Mouse (Mus musculus) ES-E14 (cell line): ENCODE results near the gene Zfp398. TPM values are rescaled to one million over a fixed set of nuclear protein-coding genes. Genes with fewer than 3 reads are reported as not detected.

Experiments
- DNase-seq: peaks from one replicate; pipeline ENCODE4 v3.0.0-alpha.2; 2013; ENCODE audit warnings: low read depth, low spot score
- H3K27ac ChIP-seq: 2 replicates; pipeline ENCODE4 v1.5.1; 2012; ENCODE audit warnings: low read depth, mild to moderate bottlenecking, low read length, moderate library complexity, mixed read lengths; ENCODE audit not compliant: poor library complexity, insufficient read depth, severe bottlenecking
- H3K36me3 ChIP-seq: 2 replicates; pipeline ENCODE4 v1.6.1; 2012; ENCODE audit warnings: mild to moderate bottlenecking, low read length, moderate library complexity, mixed read lengths; ENCODE audit not compliant: control insufficient read depth, poor library complexity, insufficient read depth, severe bottlenecking
- H3K4me1 ChIP-seq, 2 experiments: fragments of 150-350 bp in 1 of 2; sonication (generic) in 1 of 2; 2 replicates each; pipeline ENCODE4 v1.6.1; 2012; ENCODE audit warnings: low read length in 2 of 2, mild to moderate bottlenecking in 1 of 2, mixed read lengths in 1 of 2; ENCODE audit not compliant: control insufficient read depth in 2 of 2, insufficient read depth in 2 of 2, poor library complexity in 1 of 2
- H3K4me3 ChIP-seq, 2 experiments: fragments of 150-350 bp in 1 of 2; sonication (generic) in 1 of 2; 2 replicates each; pipeline ENCODE4 v1.5.1; 2012; ENCODE audit warnings: low read length in 2 of 2, low read depth in 1 of 2, mild to moderate bottlenecking in 1 of 2, mixed read lengths in 1 of 2; ENCODE audit not compliant: insufficient read depth in 1 of 2, poor library complexity in 1 of 2, severe bottlenecking in 1 of 2
- H3K9ac ChIP-seq: 2 replicates; pipeline ENCODE4 v1.6.1; 2012; ENCODE audit warnings: low read depth, mild to moderate bottlenecking, low read length, mixed read lengths; ENCODE audit not compliant: poor library complexity, insufficient read depth, severe bottlenecking
- H3K9me3 ChIP-seq: fragments of 150-350 bp; sonication (generic); 2 replicates; pipeline ENCODE4 v1.6.1; 2012; ENCODE audit warnings: low read depth, mild to moderate bottlenecking, low read length; ENCODE audit not compliant: control insufficient read depth, insufficient read depth
- CHD2 ChIP-seq: IDR thresholded peaks from 2 replicates; pipeline ENCODE4 v1.6.1; 2014; ENCODE audit warnings: mild to moderate bottlenecking, low read depth, low read length, inconsistent platforms
- HCFC1 ChIP-seq: IDR thresholded peaks from 2 replicates; pipeline ENCODE4 v1.6.1; 2012; ENCODE audit warnings: low read length, inconsistent platforms, borderline replicate concordance; ENCODE audit not compliant: insufficient read depth
- MAFK ChIP-seq: IDR thresholded peaks from 2 replicates; pipeline ENCODE4 v1.6.1; 2014; ENCODE audit warnings: mild to moderate bottlenecking, low read depth, low read length, inconsistent platforms; ENCODE audit not compliant: insufficient read depth
- ZC3H11A ChIP-seq: IDR thresholded peaks from 2 replicates; pipeline ENCODE4 v1.6.1; 2012; ENCODE audit warnings: low read depth, mild to moderate bottlenecking, inconsistent platforms, low read length, borderline replicate concordance
- ZNF384 ChIP-seq: IDR thresholded peaks from 2 replicates; pipeline ENCODE4 v1.6.1; 2012; ENCODE audit warnings: low read depth, low read length, inconsistent platforms
- in situ Hi-C, 2 experiments: fragments of 600-800 bp; cut with MboI; formaldehyde crosslinking; loops; one replicate each; pipeline ENCODE4 v1.15.1; 2025; ENCODE audit warnings: low sequenced_read_pairs in 2 of 2, inconsistent platforms in 1 of 2; ENCODE audit not compliant: unreplicated experiment in 2 of 2
- total RNA-seq: library from RNA; depleted of rRNA; stranded (reverse); fragments of 300-350 nt; gene quantifications from 2 replicates; pipeline ENCODE4 v1.2.3, GENCODE M21; 2012

Gene Zfp398
- total RNA-seq, 1 experiment = 3.8 TPM

- Histone ChIP-seq H3K9ac (no peak overlapping the region), H3K9me3 (no peaks in the 10 kb centered on the region), H3K4me1 (peaks cover 0 to 9% of the 10 kb centered on the region in 2 experiments; a peak in 2 of 4 replicates), H3K36me3 (peaks cover 38% of the 10 kb centered on the region), H3K4me3 (no peak overlapping the region), H3K27ac (no peak overlapping the region)
- in situ Hi-C loops = no loop called here
- DNase-seq = no peak
- TF ChIP-seq ZNF384 = no peak
- no peak for TF ChIP-seq ZC3H11A
- TF ChIP-seq CHD2 = no peak
- TF ChIP-seq HCFC1 = no peak
- no peak for TF ChIP-seq MAFK
Observed at GRCm38 (mm10) chr6:47807419-47807818, 28.0 kb upstream of the Zfp398 start.

GRCm38 (mm10) chr6:47808545-47808944 lies 26.9 kb upstream of the Zfp398 start:
- H3K4me3 ChIP-seq = no peak overlapping the region
- H3K27ac ChIP-seq = no peak overlapping the region
- no peak overlapping the region for H3K9ac ChIP-seq
- in situ Hi-C loops = no loop called here
- TF ChIP-seq ZC3H11A = no peak
- no peak for TF ChIP-seq HCFC1
- no peak for TF ChIP-seq CHD2
- TF ChIP-seq ZNF384 = no peak
- no peak for TF ChIP-seq MAFK
- peaks cover 0 to 9% of the 10 kb centered on the region in 2 experiments; a peak in 2 of 4 replicates for H3K4me1 ChIP-seq
- H3K9me3 ChIP-seq = no peaks in the 10 kb centered on the region
- peaks cover 28% of the 10 kb centered on the region for H3K36me3 ChIP-seq
- no peak for DNase-seq

GRCm38 (mm10) chr6:47809053-47809452 lies 26.4 kb upstream of the Zfp398 start:
- in situ Hi-C loops = no loop called here
- Histone ChIP-seq H3K4me1 (peaks cover 0 to 9% of the 10 kb centered on the region in 2 experiments; a peak in 2 of 4 replicates), H3K27ac (no peak overlapping the region), H3K36me3 (peaks cover 23% of the 10 kb centered on the region), H3K4me3 (no peak overlapping the region; a peak in 1 of 4 replicates), H3K9me3 (no peaks in the 10 kb centered on the region), H3K9ac (no peak overlapping the region)
- no peak for DNase-seq
- no peak for TF ChIP-seq HCFC1
- no peak for TF ChIP-seq ZNF384
- no peak for TF ChIP-seq CHD2
- no peak for TF ChIP-seq MAFK
- TF ChIP-seq ZC3H11A = no peak

GRCm38 (mm10) chr6:47810181-47810580 lies 25.3 kb upstream of the Zfp398 start:
- in situ Hi-C loops = no loop called here
- H3K4me1 ChIP-seq = peaks cover 3 to 9% of the 10 kb centered on the region in 2 experiments; a peak in 2 of 4 replicates
- no peak for DNase-seq
- TF ChIP-seq ZNF384 (no peak), ZC3H11A (no peak), CHD2 (no peak), HCFC1 (no peak), MAFK (no peak)
- H3K36me3 ChIP-seq = peaks cover 17% of the 10 kb centered on the region
- H3K4me3 ChIP-seq = no peak overlapping the region
- H3K27ac ChIP-seq = no peak overlapping the region
- no peaks in the 10 kb centered on the region for H3K9me3 ChIP-seq
- H3K9ac ChIP-seq = peak overlapping the region; percentile 28; the same call in 1 of the 2 replicates

- in situ Hi-C loops = no loop called here
- H3K27ac ChIP-seq = no peak overlapping the region
Observed at GRCm38 (mm10) chr6:47811324-47811723, 24.1 kb upstream of the Zfp398 start.

More at GRCm38 (mm10) chr6:47811324-47811723, 24.1 kb upstream of the Zfp398 start:
- Histone ChIP-seq H3K4me1 (peaks cover 3 to 11% of the 10 kb centered on the region in 2 experiments; a peak in 2 of 4 replicates), H3K4me3 (peak overlapping the region; percentile 88 to 98; a peak in 1 of 4 replicates), H3K9ac (peak overlapping the region; percentile 92; the same call in 1 of the 2 replicates), H3K9me3 (no peaks in the 10 kb centered on the region), H3K36me3 (peaks cover 9% of the 10 kb centered on the region)
- no peak for TF ChIP-seq HCFC1
- no peak for DNase-seq
